ENCODE assay signal across 16 mouse cellular contexts in the genomic region with DNA sequence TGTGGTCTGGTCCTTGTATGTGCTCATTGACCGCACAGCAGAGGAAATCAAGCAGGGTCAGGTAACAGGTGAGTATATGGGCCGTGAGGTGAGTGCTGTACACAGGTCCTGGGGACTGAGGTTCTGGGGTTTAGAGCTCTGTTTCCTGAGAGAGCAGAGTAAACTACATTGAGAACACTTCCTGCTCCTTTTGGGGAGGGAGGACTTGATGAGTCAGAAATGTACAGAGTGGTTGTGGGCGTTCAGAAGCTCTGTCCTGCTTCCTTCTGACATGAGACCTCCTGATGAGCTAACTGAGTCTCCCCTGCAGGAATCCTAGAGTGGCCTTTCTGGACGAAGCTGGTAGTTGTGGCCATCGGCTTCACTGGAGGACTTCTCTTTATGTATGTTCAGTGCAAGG. TPM values are rescaled to one million over a fixed set of nuclear protein-coding genes. Genes with fewer than 3 reads are reported as not detected.
A peak's percentile ranks its signal among the peaks of the same experiment; 100 is the strongest.
DNase-seq lines count a peak whose midpoint lies in the region; ATAC-seq and TF ChIP-seq lines count a peak whose summit lies in the region.
"Had no signal": no experiment of that assay in that cellular context is flagged by ENCODE, and none has a peak within 500 bp of the region (broad histone marks: within the 10 kb centered on the region; RNA-seq: fewer than 3 reads in every experiment).

No protein-coding gene starts in this region.

- no peaks in the 10 kb centered on the region for H3K79me2 ChIP-seq in macrophage (ENCODE audit: inconsistent target)

- no peaks in the 10 kb centered on the region for H3K9me3 ChIP-seq in neural tube, embryonic 11.5 days (ENCODE audit: control insufficient read depth, low read length)
- H3K9me3 ChIP-seq in neural tube, embryonic 15.5 days (replicated peaks), result no peaks in the 10 kb centered on the region
- H3K9me3 ChIP-seq: heart, embryonic 13.5 days; limb, embryonic 13.5 days; stomach, embryonic 15.5 days had no signal

- no peak for TF ChIP-seq POLR2A in cerebellum, adult 2 months (IDR thresholded peaks at IDR 0.05; ENCODE audit: borderline replicate concordance, insufficient read depth, low read length)
- no peak for TF ChIP-seq POLR2A in olfactory bulb, adult 2 months (IDR thresholded peaks at IDR 0.05; ENCODE audit: insufficient read depth, low read depth, low read length)

- H3K4me1 ChIP-seq in cerebellum, adult 2 months (ENCODE audit: control insufficient read depth, insufficient read depth, low read length), result peaks cover 30% of the 10 kb centered on the region
- 0 out of 2 replicates have a peak, but pooled peaks cover 6% of the 10 kb centered on the region for H3K4me1 ChIP-seq in neural tube, embryonic 11.5 days (ENCODE audit: control insufficient read depth, insufficient read depth, low read length)
- no peaks in the 10 kb centered on the region for H3K4me1 ChIP-seq in neural tube, embryonic 15.5 days
- peaks cover 31% of the 10 kb centered on the region for H3K4me1 ChIP-seq in olfactory bulb, adult 2 months (ENCODE audit: control insufficient read depth, insufficient read depth, low read length)
- H3K4me1 ChIP-seq: heart, embryonic 13.5 days; limb, embryonic 13.5 days; stomach, embryonic 15.5 days had no signal

- H3K36me3 ChIP-seq in neural tube, embryonic 11.5 days (ENCODE audit: control insufficient read depth, insufficient read depth, low read length), result peaks cover 2% of the 10 kb centered on the region; the same call in 1 of the 2 replicates
- peaks cover 44% of the 10 kb centered on the region for H3K36me3 ChIP-seq in neural tube, embryonic 15.5 days
- H3K36me3 ChIP-seq in macrophage (ENCODE audit: inconsistent target), result peaks cover 16% of the 10 kb centered on the region; the same call in 1 of the 2 replicates
- H3K36me3 ChIP-seq: stomach, embryonic 15.5 days had no signal

- no peak for ATAC-seq in neural tube, embryonic 11.5 days (ENCODE audit: insufficient read depth, low FRiP score, low TSS enrichment)
- no peak for ATAC-seq in neural tube, embryonic 15.5 days (ENCODE audit: low FRiP score)

- no peak for DNase-seq in cerebellum, adult 2 months
- no peak for DNase-seq in cerebellum, adult 9-11 months
- DNase-seq in neural tube, embryonic 11.5 days (ENCODE audit: low spot score), result no peak
- DNase-seq in ovary, adult 18-20 months (ENCODE audit: low spot score), result no peak
- DNase-seq in layer of hippocampus, adult 9-11 months, result no peak
- DNase-seq: cerebellum, adult 11 months; kidney, adult 8-10 months; kidney, postnatal 4 days; lung, postnatal 14 days; thymus, postnatal 25 days had no signal

- no peaks in the 10 kb centered on the region for H3K27me3 ChIP-seq in cerebellum, adult 2 months (ENCODE audit: control insufficient read depth, insufficient read depth, low read length)
- H3K27me3 ChIP-seq in neural tube, embryonic 11.5 days (ENCODE audit: control insufficient read depth, insufficient read depth, low read length), result no peaks in the 10 kb centered on the region
- H3K27me3 ChIP-seq in neural tube, embryonic 15.5 days (replicated peaks), result no peaks in the 10 kb centered on the region
- H3K27me3 ChIP-seq: heart, embryonic 13.5 days; limb, embryonic 13.5 days; stomach, embryonic 15.5 days had no signal

- no peak overlapping the region for H3K4me2 ChIP-seq in neural tube, embryonic 11.5 days (ENCODE audit: low read depth)
- H3K4me2 ChIP-seq in neural tube, embryonic 15.5 days, result no peak overlapping the region
- H3K4me2 ChIP-seq: heart, embryonic 13.5 days; limb, embryonic 13.5 days; stomach, embryonic 15.5 days had no signal

- 60% methylated on average over 5 of the region's 5 CpGs for WGBS in cerebellum, adult 2 months
- 86% methylated on average over 5 of the region's 5 CpGs for WGBS in neural tube, embryonic 11.5 days
- WGBS in neural tube, embryonic 15.5 days, result 87% methylated on average over 5 of the region's 5 CpGs
- WGBS in macrophage (ENCODE audit: missing documents), result 70% methylated on average over 5 of the region's 5 CpGs
- 64% methylated on average over 5 of the region's 5 CpGs for WGBS in olfactory bulb, adult 2 months

- TF ChIP-seq CTCF in cerebellum, adult 2 months (IDR thresholded peaks at IDR 0.05; ENCODE audit: borderline replicate concordance, insufficient read depth, low read depth, low read length), result no peak
- TF ChIP-seq CTCF in olfactory bulb, adult 2 months (IDR thresholded peaks at IDR 0.05; ENCODE audit: insufficient read depth, low read depth, low read length), result no peak

- no peak overlapping the region for H3K4me3 ChIP-seq in cerebellum, adult 2 months (replicated peaks; ENCODE audit: insufficient read depth, low read depth, low read length)
- no peak overlapping the region for H3K4me3 ChIP-seq in neural tube, embryonic 11.5 days (ENCODE audit: low read depth, low read length)
- no peak overlapping the region for H3K4me3 ChIP-seq in neural tube, embryonic 15.5 days (replicated peaks)
- no peak overlapping the region for H3K4me3 ChIP-seq in macrophage (ENCODE audit: inconsistent target)
- no peak overlapping the region for H3K4me3 ChIP-seq in olfactory bulb, adult 2 months (ENCODE audit: insufficient read depth, low read depth, low read length)
- H3K4me3 ChIP-seq: heart, embryonic 13.5 days; limb, embryonic 13.5 days; stomach, embryonic 15.5 days had no signal

- H3K27ac ChIP-seq in cerebellum, adult 2 months (ENCODE audit: insufficient read depth, low read length), result peak overlapping the region; percentile 23; the same call in 1 of the 2 replicates
- H3K27ac ChIP-seq in neural tube, embryonic 11.5 days (ENCODE audit: low read depth, low read length), result peak overlapping the region; percentile 53; the same call in 1 of the 2 replicates
- no peak overlapping the region; the same call in 1 of the 2 replicates for H3K27ac ChIP-seq in neural tube, embryonic 15.5 days (replicated peaks)
- peak overlapping the region; percentile 17; the same call in 1 of the 2 replicates for H3K27ac ChIP-seq in macrophage
- peak overlapping the region; percentile 34 for H3K27ac ChIP-seq in olfactory bulb, adult 2 months (ENCODE audit: insufficient read depth, low read depth, low read length)
- H3K27ac ChIP-seq: heart, embryonic 13.5 days; limb, embryonic 13.5 days; stomach, embryonic 15.5 days had no signal

- H3K9ac ChIP-seq in neural tube, embryonic 11.5 days (ENCODE audit: low read length), result no peak overlapping the region
- H3K9ac ChIP-seq in neural tube, embryonic 15.5 days (replicated peaks), result no peak overlapping the region
- H3K9ac ChIP-seq: heart, embryonic 13.5 days; limb, embryonic 13.5 days; stomach, embryonic 15.5 days had no signal

RNA-seq across cellular contexts. Expression of a gene that starts 55.3 kb away (rescaled TPM):
- 0.74 and 0.84 TPM in 2 replicates for polyA plus RNA-seq in cerebellum, adult 2 months (2012; rRNA removed)
- 1.0 and 2.3 TPM in 2 replicates for polyA plus RNA-seq in neural tube, embryonic 11.5 days (2014; fragmentation: Nextera tagmentation; extraction: Ambion mirVana)
- 0.82 and 0.95 TPM in 2 replicates for polyA plus RNA-seq in neural tube, embryonic 15.5 days (2015; fragmentation: Nextera tagmentation; extraction: Ambion mirVana)
- under 1 TPM in 1 of 26 experiments, not detected in 25; 0.65 TPM for total RNA-seq in macrophage (2018; cell fraction: chromatin; rRNA removed)
- under 1 TPM; 0.07 to 0.66 (median 0.24) TPM for total RNA-seq in macrophage (2018; cell fraction: cytosol; rRNA removed)
- total RNA-seq in macrophage (2018; cell fraction: nucleus; rRNA removed), result 1 to 10 TPM in 1 of 26 experiments, under 1 TPM in 12, not detected in 13; 0.17 to 1.7 (median 0.52) TPM
- polyA plus RNA-seq in macrophage (2018), result 0.45 to 1.1 TPM (median 0.86 TPM) in 3 replicates
- polyA plus RNA-seq in olfactory bulb, adult 2 months (2012; ENCODE audit: insufficient read depth, insufficient read length, low replicate concordance, missing spikeins), result not detected in 2 replicates
